Mouse (Mus musculus) CH12F3 (cell line): ENCODE measurements at regions not wholly inside any gene's neighbourhood (a gene's known extent, or its start where the extent isn't known, plus 50 kb on each side); places are given as distances from the start of the nearest gene placed in this dataset.

Experiments
- in situ Hi-C: fragments of 300-500 bp; cut with MboI; formaldehyde crosslinking; loops from 2 replicates; pipeline ENCODE4 v1.14.3; 2020; ENCODE audit warnings: low sequenced_read_pairs

DNA sequence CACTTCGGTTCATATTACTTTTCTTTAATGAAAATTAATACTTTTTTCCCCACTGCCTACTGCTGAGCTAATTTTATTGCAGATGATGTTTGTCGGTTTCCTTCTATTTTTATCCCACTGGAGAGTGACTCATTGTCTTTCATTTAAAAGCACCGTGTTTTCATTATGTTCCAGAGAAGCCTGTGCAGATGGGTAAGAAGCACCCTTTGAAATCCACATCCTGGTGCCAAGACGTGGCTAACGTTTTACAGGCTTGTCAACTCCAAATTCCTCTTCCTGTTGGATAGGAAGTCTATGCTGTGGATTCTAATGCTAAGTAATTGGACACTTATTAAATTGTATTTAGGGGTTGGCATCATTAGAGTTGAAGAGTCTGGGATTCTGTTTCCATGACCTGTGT is 364.3 kb downstream of the Fam198b start:
- in situ Hi-C loops, result no loop called here

DNA sequence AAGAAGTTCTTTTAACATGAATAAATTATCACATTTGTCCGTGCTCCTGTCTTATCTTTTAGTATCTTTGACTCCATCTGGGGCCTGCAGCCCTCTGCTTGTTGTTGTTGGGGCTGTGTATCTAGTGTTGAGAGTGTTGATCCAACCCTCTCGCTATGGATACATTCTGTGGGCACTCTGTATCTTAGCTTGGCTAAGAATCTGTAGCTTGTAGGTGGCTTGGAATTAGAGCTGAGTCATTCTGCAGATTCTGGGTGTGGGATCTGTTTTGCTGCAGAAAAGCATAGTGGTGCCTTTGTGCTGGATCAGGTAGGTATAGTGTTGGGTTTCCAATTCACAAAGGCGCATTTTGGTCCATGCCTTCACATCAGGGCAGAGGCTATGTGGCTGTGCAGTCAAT is 365.6 kb downstream of the Fam198b start:
- in situ Hi-C loops, result no loop called here

DNA sequence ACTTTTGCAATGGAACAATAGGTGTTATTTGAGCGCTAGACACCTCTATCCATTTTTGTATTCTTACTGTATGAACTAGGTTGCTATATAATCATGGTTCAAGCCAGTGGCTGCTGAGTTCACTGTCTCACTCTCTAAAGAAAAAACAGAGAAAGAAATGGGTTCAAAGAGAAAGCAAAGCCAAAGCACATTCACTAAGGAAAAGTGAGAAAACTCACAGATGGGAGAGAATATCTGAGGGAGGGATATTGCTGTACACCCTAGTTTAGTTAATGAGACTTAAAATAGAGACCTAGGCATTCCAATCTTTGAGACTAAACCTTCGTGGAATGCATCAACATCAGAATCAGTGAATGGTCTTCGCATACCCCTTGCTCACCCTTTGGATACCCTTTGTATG is 371.0 kb downstream of the Fam198b start:
- in situ Hi-C loops, result no loop called here

- in situ Hi-C loops, result no loop called here
Observed at GRCm38 (mm10) chr3:80256383-80256782, 372.1 kb downstream of the Fam198b start.

DNA sequence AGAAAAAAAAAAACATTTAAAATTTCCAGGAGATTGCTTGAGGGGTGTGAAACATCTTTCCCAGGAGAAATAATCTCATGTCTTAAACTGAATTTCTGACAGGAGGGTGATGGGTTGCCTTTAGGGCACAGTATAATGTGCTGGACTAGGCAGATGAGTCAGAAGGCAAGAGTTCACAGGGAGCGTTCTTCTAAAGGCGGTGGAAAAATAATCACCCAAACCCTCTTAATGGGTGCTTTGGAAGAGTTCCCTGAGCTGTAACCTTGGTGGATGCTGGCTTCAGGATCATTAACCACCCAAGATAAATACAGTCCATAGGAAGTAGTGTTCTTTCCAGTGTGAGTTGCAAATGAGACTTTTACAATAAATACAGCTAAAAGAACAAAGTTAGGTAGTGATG is 378.8 kb downstream of the Fam198b start:
- in situ Hi-C loops, result no loop called here

- in situ Hi-C loops, result no loop called here
Observed at GRCm38 (mm10) chr3:80284656-80285055, 400.3 kb downstream of the Fam198b start.

GRCm38 (mm10) chr3:80285246-80285645 is 400.9 kb downstream of the Fam198b start:
- in situ Hi-C loops, result no loop called here

DNA sequence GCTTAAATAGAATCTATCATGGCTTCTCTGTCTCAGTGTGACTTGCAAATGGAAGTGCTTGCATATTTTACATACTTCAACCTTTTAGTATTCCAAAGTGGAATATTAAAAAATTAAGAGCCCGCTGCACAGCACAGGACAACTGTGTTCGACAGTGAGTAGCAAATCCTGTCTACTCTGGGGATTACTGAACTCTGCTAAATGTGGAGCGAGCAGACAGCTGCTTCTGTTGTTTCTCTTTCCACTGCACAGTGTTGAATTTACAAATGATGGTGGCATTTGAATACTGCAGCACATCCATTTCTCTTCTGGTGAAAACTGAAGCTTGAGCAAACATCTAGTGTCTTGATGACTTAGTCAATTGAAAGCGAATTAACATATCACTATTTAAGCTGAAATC is 409.2 kb downstream of the Fam198b start:
- in situ Hi-C loops, result no loop called here

- in situ Hi-C loops, result no loop called here
Observed at GRCm38 (mm10) chr3:80307632-80308031, 423.3 kb downstream of the Fam198b start.

GRCm38 (mm10) chr3:80309931-80310330 is 425.6 kb downstream of the Fam198b start:
- in situ Hi-C loops, result no loop called here

- in situ Hi-C loops, result no loop called here
Observed at GRCm38 (mm10) chr3:80311689-80312088, 427.4 kb downstream of the Fam198b start.

DNA sequence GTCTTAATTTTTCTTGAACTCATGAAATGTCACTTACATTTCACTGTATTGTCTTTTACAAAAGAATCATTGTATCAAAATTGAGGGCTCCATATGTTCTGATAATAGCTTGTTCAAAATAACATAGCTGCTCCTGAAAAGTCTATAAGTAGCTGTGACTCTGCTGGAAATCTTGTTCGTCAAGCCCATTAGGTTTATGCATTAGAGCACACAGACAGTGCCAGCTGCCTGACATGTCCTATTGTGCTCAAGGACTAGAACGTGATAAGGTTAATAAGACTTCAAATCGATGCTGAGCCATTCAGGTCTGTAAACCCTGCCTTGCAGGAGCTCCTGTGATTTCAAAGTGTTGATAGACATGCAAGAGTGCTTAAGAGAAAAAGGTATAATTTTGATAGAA is 438.0 kb downstream of the Fam198b start:
- in situ Hi-C loops, result no loop called here

GRCm38 (mm10) chr3:80324726-80325125 is 440.4 kb downstream of the Fam198b start:
- in situ Hi-C loops, result no loop called here

DNA sequence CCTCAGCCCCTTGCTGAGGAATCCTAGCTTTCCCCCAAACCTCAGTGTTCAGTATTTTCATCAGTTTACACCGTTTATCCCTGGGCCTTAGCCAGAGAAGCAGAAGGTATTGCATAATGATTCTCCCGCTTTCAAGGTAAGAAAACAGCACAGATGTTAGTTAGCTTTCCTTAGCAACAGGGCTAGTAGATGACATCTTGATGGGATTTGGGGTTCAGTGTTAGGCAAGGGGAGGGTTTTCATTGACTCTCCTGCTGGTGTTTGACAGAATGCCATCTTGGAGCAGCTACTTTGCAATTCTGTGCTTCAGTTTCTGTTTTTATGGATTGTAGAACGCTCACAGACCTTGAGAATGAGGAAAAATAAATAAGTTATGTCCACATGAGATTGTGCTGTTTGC is 447.4 kb downstream of the Fam198b start:
- in situ Hi-C loops, result no loop called here

DNA sequence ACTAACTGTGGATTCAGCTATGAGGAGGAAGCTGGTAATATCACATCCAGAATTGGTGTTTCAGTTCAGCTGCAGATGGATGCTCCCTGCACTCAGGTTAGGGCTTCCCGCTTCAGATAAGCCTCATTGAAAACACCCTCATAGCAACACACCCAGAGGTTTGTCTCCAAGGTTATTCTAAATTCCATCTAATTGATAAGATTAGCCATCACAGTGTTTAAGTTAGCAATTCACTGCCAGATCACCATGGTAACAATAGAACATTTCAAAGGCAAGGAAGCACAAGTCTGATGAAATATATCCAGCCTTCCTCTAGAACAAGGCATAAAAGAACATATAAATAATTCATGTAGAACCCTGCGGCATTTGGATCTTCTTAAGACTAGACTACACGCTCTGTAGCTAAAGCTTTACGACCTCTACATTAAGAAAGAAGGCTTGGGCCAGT is 450.1 kb downstream of the Fam198b start:
- in situ Hi-C loops, result no loop called here

- in situ Hi-C loops, result no loop called here
Observed at GRCm38 (mm10) chr3:80336123-80336674, 451.9 kb downstream of the Fam198b start.

- in situ Hi-C loops, result no loop called here
Observed at GRCm38 (mm10) chr3:80367972-80368371, 434.7 kb downstream of the Gria2 start.

- in situ Hi-C loops, result no loop called here
Observed at GRCm38 (mm10) chr3:80369214-80369941, 433.3 kb downstream of the Gria2 start.

GRCm38 (mm10) chr3:80372436-80372835 is 430.2 kb downstream of the Gria2 start:
- in situ Hi-C loops, result no loop called here

- in situ Hi-C loops, result no loop called here
Observed at GRCm38 (mm10) chr3:80385986-80386385, 416.6 kb downstream of the Gria2 start.

- in situ Hi-C loops, result no loop called here
Observed at GRCm38 (mm10) chr3:80396240-80396639, 406.4 kb downstream of the Gria2 start.

- in situ Hi-C loops, result no loop called here
Observed at GRCm38 (mm10) chr3:80420453-80420852, 382.2 kb downstream of the Gria2 start.

GRCm38 (mm10) chr3:80421461-80421860 is 381.2 kb downstream of the Gria2 start:
- in situ Hi-C loops, result no loop called here
